Mouse (Mus musculus) lung, adult 2 months (tissue): ENCODE results near the gene Tmcc1. TPM values are rescaled to one million over a fixed set of nuclear protein-coding genes. Genes with fewer than 3 reads are reported as not detected.
"Not testable (repeated sequence)": the region's sequence is repeated elsewhere in the genome, so short reads cannot be mapped to it uniquely, and the experiment has no call there.

Experiments
- DNase-seq: peaks from one replicate; pipeline ENCODE4 v3.0.0; 2022
- H3K4me1 ChIP-seq: fragments of 200-500 bp; 2 replicates; pipeline ENCODE4 v1.6.1; 2011; ENCODE audit warnings: low read length; ENCODE audit not compliant: control insufficient read depth, insufficient read depth
- H3K4me3 ChIP-seq: fragments of 200-500 bp; replicated peaks from 2 replicates; pipeline ENCODE3; 2011; ENCODE audit warnings: low read depth, mild to moderate bottlenecking, control low read depth, low read length; ENCODE audit errors: extremely low read depth
- CTCF ChIP-seq: fragments of 200-500 bp; IDR thresholded peaks from 2 replicates; pipeline ENCODE4 v1.5.1; 2011; ENCODE audit warnings: mild to moderate bottlenecking, low read length, control low read depth; ENCODE audit not compliant: insufficient read depth
- POLR2A ChIP-seq: fragments of 200-500 bp; IDR thresholded peaks from 2 replicates; pipeline ENCODE4 v1.6.1; 2011; ENCODE audit warnings: low read depth, mild to moderate bottlenecking, control low read depth, low read length, borderline replicate concordance; ENCODE audit errors: extremely low read depth
- WGBS: fragments of 180-500 bp; shearing (Covaris S2); methylation state at CpG from one replicate; pipeline ENCODE4 v1.1.7; 2018; 5-methylcytosine and 5-hydroxymethylcytosine counted together
- polyA plus RNA-seq: library from polyadenylated mRNA; depleted of rRNA; stranded (reverse); fragments of >200 nt; gene quantifications from 2 replicates; pipeline ENCODE4 v1.2.3, GENCODE M21; 2012

The Tmcc1 gene
- polyA plus RNA-seq, 1 experiment, result 16.0 TPM

- TF ChIP-seq POLR2A, result no peak
- TF ChIP-seq CTCF, result no peak
- Histone ChIP-seq H3K4me3 (no peak overlapping the region), H3K4me1 (no peaks in the 10 kb centered on the region; the same call in 1 of the 2 replicates)
- DNase-seq, result no peak
Measured at GRCm38 (mm10) chr6:116127918-116128443, 65.3 kb downstream of the Tmcc1 start.

- no peak overlapping the region for H3K4me3 ChIP-seq
- TF ChIP-seq POLR2A (no peak), CTCF (no peak)
- H3K4me1 ChIP-seq, result no peaks in the 10 kb centered on the region; the same call in 1 of the 2 replicates
- no peak for DNase-seq
Measured at GRCm38 (mm10) chr6:116126577-116126976, 66.7 kb downstream of the Tmcc1 start.

GRCm38 (mm10) chr6:116122881-116123280, 70.4 kb downstream of the Tmcc1 start:
- Histone ChIP-seq H3K4me3 (no peak overlapping the region), H3K4me1 (no peaks in the 10 kb centered on the region; the same call in 1 of the 2 replicates)
- no peak for DNase-seq
- TF ChIP-seq POLR2A (no peak), CTCF (no peak)
- 61% methylated on average over 1 of the region's 1 CpGs for WGBS

GRCm38 (mm10) chr6:116119669-116120068, 73.6 kb downstream of the Tmcc1 start:
- no peak for DNase-seq
- TF ChIP-seq POLR2A (no peak), CTCF (no peak)

GRCm38 (mm10) chr6:116116634-116117033, 76.7 kb downstream of the Tmcc1 start:
- WGBS, result 88% methylated on average over 6 of the region's 6 CpGs
- not testable (repeated sequence) for H3K4me3 ChIP-seq, H3K4me1 ChIP-seq, DNase-seq

More at GRCm38 (mm10) chr6:116119669-116120068, 73.6 kb downstream of the Tmcc1 start:
- Histone ChIP-seq H3K4me1 (no peaks in the 10 kb centered on the region; the same call in 1 of the 2 replicates), H3K4me3 (no peak overlapping the region)
- 82% methylated on average over 4 of the region's 4 CpGs for whole genome bisulfite sequencing

- no peak for DNase-seq
- TF ChIP-seq POLR2A (no peak), CTCF (no peak)
- 82% methylated on average over 4 of the region's 4 CpGs for WGBS
- no peak overlapping the region for H3K4me3 ChIP-seq
- H3K4me1 ChIP-seq, result no peaks in the 10 kb centered on the region; the same call in none of the 2 replicates
Measured at GRCm38 (mm10) chr6:116110588-116110987, 82.7 kb downstream of the Tmcc1 start.

- peak; percentile 70 for DNase-seq
- WGBS, result under 1% methylated on average over 29 of the region's 29 CpGs
- no peaks in the 10 kb centered on the region; the same call in none of the 2 replicates for H3K4me1 ChIP-seq
- peak; percentile 18; the same call in 1 of the 2 replicates for TF ChIP-seq POLR2A
- no peak for TF ChIP-seq CTCF
- peak overlapping the region; percentile 74 for H3K4me3 ChIP-seq
Measured at GRCm38 (mm10) chr6:116107471-116108358, 85.6 kb downstream of the Tmcc1 start.

GRCm38 (mm10) chr6:116106967-116107470, 86.3 kb downstream of the Tmcc1 start:
- no peak for TF ChIP-seq POLR2A
- no peak for TF ChIP-seq CTCF
- Histone ChIP-seq H3K4me1 (no peaks in the 10 kb centered on the region; the same call in none of the 2 replicates), H3K4me3 (peak overlapping the region; percentile 74)
- no peak for DNase-seq
- 12% methylated on average over 6 of the region's 6 CpGs for WGBS

- no peak overlapping the region for H3K4me3 ChIP-seq
- DNase-seq, result no peak
- TF ChIP-seq CTCF (no peak), POLR2A (no peak)
- WGBS, result 95% methylated on average over 2 of the region's 2 CpGs
- H3K4me1 ChIP-seq, result no peaks in the 10 kb centered on the region; the same call in 1 of the 2 replicates
Measured at GRCm38 (mm10) chr6:116097579-116097978, 95.7 kb downstream of the Tmcc1 start.
